ENCODE assay signal across 13 mouse cellular contexts in the genomic region with DNA sequence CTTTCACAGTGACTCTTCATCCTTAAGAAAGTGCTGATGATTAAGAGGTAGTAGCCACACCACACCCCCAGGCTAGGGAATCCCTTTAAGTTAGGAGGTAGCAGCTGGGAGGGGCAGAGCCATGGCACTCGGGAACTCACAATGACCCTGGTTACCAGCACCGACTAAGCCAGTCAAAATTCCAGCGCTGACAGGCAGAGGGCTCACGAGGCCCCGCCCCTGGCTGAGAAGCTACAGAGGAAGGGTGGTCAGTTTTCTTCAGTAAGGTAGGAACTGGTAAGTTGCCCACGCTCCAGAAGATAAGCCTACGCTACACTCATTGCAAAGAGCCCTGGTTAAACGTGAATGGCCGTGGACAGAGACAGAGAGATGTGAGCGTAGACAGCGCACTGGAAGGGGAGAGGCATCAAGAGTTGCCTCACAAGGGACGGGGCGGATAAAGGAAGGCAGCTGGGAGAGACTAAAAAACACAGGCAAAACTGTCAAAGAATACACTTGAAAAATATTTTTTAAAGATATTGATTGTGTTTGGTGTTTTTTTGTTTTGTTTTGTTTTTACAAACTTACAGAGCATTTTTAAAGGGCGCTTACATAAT.
DNase-seq lines count a peak whose midpoint lies in the region; ATAC-seq lines count a peak whose summit lies in the region.
"Had no signal": no experiment of that assay in that cellular context is flagged by ENCODE, and none has a peak within 500 bp of the region (broad histone marks: within the 10 kb centered on the region; RNA-seq: fewer than 3 reads in every experiment).

No protein-coding gene starts in this region.

- 0 out of 2 replicates have a peak, but pooled peaks have one; percentile 25 for ATAC-seq in kidney, embryonic 15.5 days (replicated peaks; ENCODE audit: low FRiP score)
- peak; percentile 56; the same call in 1 of the 2 replicates for ATAC-seq in embryonic facial prominence, embryonic 11.5 days (replicated peaks; ENCODE audit: insufficient number of reproducible peaks, low FRiP score, low TSS enrichment, low read depth)
- ATAC-seq: hindbrain, embryonic 16.5 days; Patski had no signal

- WGBS in kidney, embryonic 15.5 days = 49% methylated on average over 14 of the region's 14 CpGs
- WGBS in embryonic facial prominence, embryonic 11.5 days = 39% methylated on average over 14 of the region's 14 CpGs

- H3K9me3 ChIP-seq in kidney, embryonic 15.5 days (replicated peaks) = no peaks in the 10 kb centered on the region
- H3K9me3 ChIP-seq in embryonic facial prominence, embryonic 11.5 days (replicated peaks; ENCODE audit: control insufficient read depth, low read length) = no peaks in the 10 kb centered on the region
- H3K9me3 ChIP-seq: liver, embryonic 13.5 days; stomach, embryonic 15.5 days had no signal

- peak; percentile 65 for DNase-seq in embryo, embryonic 10 days (ENCODE audit: low spot score)
- no peak for DNase-seq in embryo, embryonic 9.5 days (ENCODE audit: extremely low spot score)
- no peak for DNase-seq in kidney, postnatal 25 days
- peak; percentile 76 for DNase-seq in 3T3-L1 (ENCODE audit: low read depth, low spot score)
- DNase-seq in embryonic facial prominence, embryonic 11.5 days (ENCODE audit: low spot score) = peak; percentile 49
- DNase-seq in right cerebral cortex, adult 2 months (ENCODE audit: low spot score in 2 of 2) = no peak
- no peak for DNase-seq in thymus, postnatal 25 days
- DNase-seq: B cell, adult 2 months; liver, embryonic 13.5 days had no signal

- no peak overlapping the region for H3K27ac ChIP-seq in kidney, embryonic 15.5 days
- H3K27ac ChIP-seq in embryonic facial prominence, embryonic 11.5 days (replicated peaks; ENCODE audit: low read depth, low read length) = no peak overlapping the region
- H3K27ac ChIP-seq: liver, embryonic 13.5 days; stomach, embryonic 15.5 days had no signal

- H3K36me3 ChIP-seq in kidney, embryonic 15.5 days = no peaks in the 10 kb centered on the region
- no peaks in the 10 kb centered on the region for H3K36me3 ChIP-seq in embryonic facial prominence, embryonic 11.5 days (replicated peaks; ENCODE audit: control insufficient read depth, insufficient read depth, low read depth, low read length)
- H3K36me3 ChIP-seq: liver, embryonic 13.5 days; stomach, embryonic 15.5 days had no signal

- H3K4me2 ChIP-seq in kidney, embryonic 15.5 days = no peak overlapping the region
- H3K4me2 ChIP-seq in embryonic facial prominence, embryonic 11.5 days (ENCODE audit: low read depth, low read length) = no peak overlapping the region
- H3K4me2 ChIP-seq: liver, embryonic 13.5 days; stomach, embryonic 15.5 days had no signal

- H3K4me3 ChIP-seq in kidney, embryonic 15.5 days (replicated peaks) = no peak overlapping the region
- H3K4me3 ChIP-seq in embryonic facial prominence, embryonic 11.5 days (ENCODE audit: low read depth, low read length) = no peak overlapping the region
- H3K4me3 ChIP-seq: liver, embryonic 13.5 days; stomach, embryonic 15.5 days had no signal

- no peaks in the 10 kb centered on the region for H3K27me3 ChIP-seq in kidney, embryonic 15.5 days
- no peaks in the 10 kb centered on the region for H3K27me3 ChIP-seq in embryonic facial prominence, embryonic 11.5 days (ENCODE audit: control insufficient read depth, insufficient read depth, low read length)
- H3K27me3 ChIP-seq: Patski; stomach, embryonic 15.5 days had no signal

- H3K4me1 ChIP-seq in kidney, embryonic 15.5 days = peaks cover 29% of the 10 kb centered on the region
- H3K4me1 ChIP-seq in embryonic facial prominence, embryonic 11.5 days (ENCODE audit: control insufficient read depth, insufficient read depth, low read length) = no peaks in the 10 kb centered on the region; the same call in 1 of the 2 replicates
- H3K4me1 ChIP-seq: liver, embryonic 13.5 days had no signal

- H3K9ac ChIP-seq in kidney, embryonic 15.5 days = no peak overlapping the region
- no peak overlapping the region for H3K9ac ChIP-seq in embryonic facial prominence, embryonic 11.5 days (replicated peaks; ENCODE audit: low read length)
- H3K9ac ChIP-seq: liver, embryonic 13.5 days; stomach, embryonic 15.5 days had no signal

Comparison
In these comparisons a context has a peak if more than half of its experiments do, and no peak if none do; other contexts are left out.
1. DNase-seq: peak in embryo, embryonic 10 days (single experiment), 3T3-L1 (single experiment) and embryonic facial prominence, embryonic 11.5 days (single experiment); none in embryo, embryonic 9.5 days (single experiment), kidney, postnatal 25 days (0 of 2), right cerebral cortex, adult 2 months (0 of 2) and thymus, postnatal 25 days (single experiment).